Mouse (Mus musculus): Measurements from ENCODE around the gene Tbc1d8. TPM values are rescaled to one million over a fixed set of nuclear protein-coding genes. Genes with fewer than 3 reads are reported as not detected.

The Tbc1d8 gene
- total RNA-seq (2021) = 1 to 10 TPM; 6.3 to 7.8 TPM
- long read RNA-seq, experiment 1, full-length matches to known transcripts = 1 of 3 reads
- long read RNA-seq, experiment 1, partial matches to known transcripts = 0 of 3 reads
- long read RNA-seq, experiment 1, other reads (novel, unspliced or antisense) = 2 of 3 reads
- long read RNA-seq, experiment 2, full-length matches to known transcripts = 2 of 13 reads
- long read RNA-seq, experiment 2, partial matches to known transcripts = 4 of 13 reads
- long read RNA-seq, experiment 2, other reads (novel, unspliced or antisense) = 7 of 13 reads

DNA sequence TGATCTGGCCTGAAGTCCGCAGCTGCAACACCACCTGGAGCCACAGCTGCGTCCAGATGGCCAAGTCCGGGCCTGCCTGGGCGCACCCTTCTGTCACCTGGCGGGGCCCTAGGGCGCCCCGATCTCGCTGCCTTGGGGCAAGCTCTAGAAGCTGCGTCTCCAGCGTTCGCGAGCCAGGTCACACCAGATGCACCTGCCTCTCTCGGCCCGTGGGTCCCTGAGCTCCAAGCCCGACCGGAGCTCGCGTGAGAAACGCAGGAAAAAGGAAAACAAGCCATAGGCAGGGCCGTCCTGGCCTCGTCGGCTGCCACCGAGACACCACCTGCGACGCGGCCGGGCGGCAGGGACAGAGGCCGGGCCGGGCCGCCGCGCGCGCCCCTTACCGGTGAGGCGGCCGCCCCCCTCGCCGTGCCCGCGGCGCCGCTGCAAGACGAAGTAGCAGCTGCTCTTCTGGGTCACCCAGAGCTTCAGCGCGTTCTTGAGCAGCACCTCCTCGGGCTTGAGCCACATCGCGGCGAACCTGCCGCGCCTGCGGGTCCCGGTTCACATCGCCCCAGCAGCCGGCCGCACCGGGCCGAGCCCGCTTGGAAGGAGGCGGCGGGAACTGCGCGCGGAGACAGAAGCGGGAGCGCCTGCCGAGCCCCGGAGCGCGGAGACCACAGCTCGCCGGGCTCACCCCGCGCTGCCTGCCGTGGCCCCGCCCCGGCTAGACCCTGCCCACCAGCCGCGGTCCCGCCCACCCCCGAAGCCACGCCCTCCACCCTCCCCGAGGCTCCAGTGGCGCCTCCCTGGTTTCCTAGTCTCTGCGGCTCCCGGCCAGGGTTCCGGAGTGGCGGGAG, at the start of gene Tbc1d8:
Tbc1d8 (minus strand) TSS at position 699 of the 839 bp plus-strand sequence.
- intact Hi-C loops (cut with DNase I) = no loop called here

DNA sequence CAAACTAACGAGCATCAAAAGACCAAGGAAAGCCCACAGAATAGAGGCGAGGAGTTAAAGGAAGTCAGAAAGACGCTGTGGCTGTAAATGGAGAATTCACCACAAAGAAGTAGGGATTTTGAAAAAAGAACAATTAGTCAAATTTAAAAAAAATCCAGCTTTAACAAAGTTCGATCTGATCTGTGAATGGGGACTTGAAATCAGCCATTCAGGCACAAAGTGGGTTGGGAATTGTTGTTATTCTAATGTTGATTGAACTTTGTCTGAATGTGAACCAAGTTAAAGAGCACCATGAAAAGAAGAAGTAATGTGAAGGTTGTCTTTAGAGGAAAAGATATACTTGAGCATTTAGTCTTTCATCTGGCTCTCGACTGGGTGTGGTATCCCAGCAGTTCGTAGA, 49.8 kb upstream of the Tbc1d8 start:
- no peak for DNase-seq
- intact Hi-C loops (cut with DNase I) = loop anchor here (10.0 kb wide), 1 partner anchor 334 kb away; the partner anchor contains the start of gene Npas2

More for the DNA sequence above, at the start of gene Tbc1d8:
- peak; percentile 81 to 90 for DNase-seq

DNA sequence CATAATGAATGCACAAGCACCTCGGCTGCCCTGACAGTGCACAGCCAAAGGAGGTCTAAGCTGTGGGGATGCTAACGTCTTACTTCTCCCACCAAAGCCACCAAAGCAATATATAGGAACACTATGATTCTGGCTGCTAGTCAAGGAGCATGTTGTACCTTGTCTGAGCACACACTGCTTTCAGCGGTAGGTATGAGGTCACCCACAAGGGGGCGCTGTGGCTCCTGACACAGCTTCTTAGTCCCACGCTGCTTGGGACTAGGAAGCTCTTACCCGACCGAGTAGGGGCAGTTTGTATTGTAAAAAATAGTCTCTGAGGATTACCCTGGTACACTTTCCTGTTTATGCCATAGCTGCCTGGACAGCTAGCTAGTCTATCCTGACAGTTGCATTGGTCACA, 48.9 kb upstream of the Tbc1d8 start:
- intact Hi-C loops (cut with DNase I) = loop anchor here (10.0 kb wide), 1 partner anchor 333 kb away; the partner anchor contains the start of gene Npas2
- DNase-seq = peak; percentile 57 to 65

DNA sequence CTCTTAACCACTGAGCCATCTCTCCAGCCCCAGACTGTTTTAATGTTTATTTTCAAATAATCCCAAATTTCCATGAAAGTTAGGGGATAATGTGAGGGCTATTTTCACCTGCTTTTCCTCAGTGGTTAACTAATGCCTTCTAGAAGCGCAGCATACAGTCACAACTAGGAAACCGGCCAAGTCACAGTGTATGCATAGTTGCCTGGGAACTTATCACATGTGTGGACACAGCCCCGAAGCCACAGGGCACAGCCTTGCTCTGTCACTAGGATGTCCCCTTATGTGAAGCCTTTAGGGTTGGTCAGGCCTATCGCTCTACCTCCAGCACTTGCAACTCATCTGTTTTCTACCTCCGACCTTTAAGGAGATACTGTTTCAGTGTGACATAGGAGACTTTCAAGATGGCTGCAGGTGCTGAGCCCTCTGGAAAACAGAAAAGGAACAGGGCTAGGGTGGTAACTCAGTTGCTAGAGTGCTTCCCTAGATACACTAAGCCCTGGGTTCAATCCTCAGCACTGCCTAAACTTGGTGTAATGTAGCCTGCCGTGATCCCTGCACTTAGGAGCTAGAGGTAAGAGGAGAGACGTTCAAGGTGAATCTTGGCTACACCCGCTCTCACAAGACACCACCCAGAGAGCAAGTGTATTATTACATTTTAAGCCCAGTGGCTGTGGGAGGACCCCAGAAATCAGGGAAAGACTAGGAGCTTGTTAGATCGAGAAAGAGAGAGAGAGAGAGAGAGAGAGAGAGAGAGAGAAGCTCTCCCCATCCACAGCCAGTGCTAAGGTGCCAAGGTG, 48.0 kb upstream of the Tbc1d8 start:
- no peak for DNase-seq
- intact Hi-C loops (cut with DNase I) = loop anchor here (10.0 kb wide), 1 partner anchor 332 kb away; the partner anchor contains the start of gene Npas2

DNA sequence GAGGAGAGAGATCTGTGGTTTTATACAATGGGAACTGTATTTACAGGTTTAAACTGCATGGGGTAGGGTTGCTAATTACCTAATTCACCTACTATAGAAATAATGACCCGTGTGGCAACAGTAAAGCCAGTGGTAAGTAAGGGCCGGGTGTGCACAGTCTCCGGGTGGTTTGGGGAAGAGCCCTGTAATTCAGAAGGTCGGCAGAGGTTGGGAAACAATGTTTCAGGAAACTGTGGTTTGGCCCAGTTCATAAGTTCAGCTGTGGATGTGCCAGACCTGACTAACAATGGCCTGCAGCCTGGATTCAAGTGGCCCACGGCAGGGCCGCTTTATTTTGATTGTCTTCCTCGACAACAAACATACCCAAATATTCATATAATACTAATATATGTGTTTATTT, 47.2 kb upstream of the Tbc1d8 start:
- no peak for DNase-seq
- intact Hi-C loops (cut with DNase I) = loop anchor here (10.0 kb wide), 1 partner anchor 331 kb away; the partner anchor contains the start of gene Npas2

DNA sequence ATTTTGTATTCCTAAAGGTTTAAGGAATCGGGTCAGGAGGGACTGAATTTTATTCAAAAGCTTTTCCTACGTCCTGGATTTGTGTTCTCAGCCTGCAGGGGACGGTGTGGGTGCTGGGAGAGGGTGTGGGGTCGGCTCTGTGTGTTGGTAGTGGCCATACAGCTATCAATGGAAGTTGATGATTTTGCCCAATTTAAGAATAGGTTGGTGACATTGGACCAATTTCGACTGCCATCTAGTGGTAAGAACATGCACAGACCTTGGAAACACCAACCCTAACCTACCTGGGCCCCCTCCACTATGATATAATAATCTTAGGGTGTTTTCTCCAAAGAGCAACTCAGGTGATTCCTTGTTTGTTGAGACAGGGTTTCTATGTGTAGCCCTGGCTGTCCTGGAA, 44.0 kb upstream of the Tbc1d8 start:
- DNase-seq = no peak
- intact Hi-C loops (cut with DNase I) = loop anchor here (2.0 to 10.0 kb wide), 2 partner anchors 130 to 328 kb away; partner anchors contain the start of gene Npas2

DNA sequence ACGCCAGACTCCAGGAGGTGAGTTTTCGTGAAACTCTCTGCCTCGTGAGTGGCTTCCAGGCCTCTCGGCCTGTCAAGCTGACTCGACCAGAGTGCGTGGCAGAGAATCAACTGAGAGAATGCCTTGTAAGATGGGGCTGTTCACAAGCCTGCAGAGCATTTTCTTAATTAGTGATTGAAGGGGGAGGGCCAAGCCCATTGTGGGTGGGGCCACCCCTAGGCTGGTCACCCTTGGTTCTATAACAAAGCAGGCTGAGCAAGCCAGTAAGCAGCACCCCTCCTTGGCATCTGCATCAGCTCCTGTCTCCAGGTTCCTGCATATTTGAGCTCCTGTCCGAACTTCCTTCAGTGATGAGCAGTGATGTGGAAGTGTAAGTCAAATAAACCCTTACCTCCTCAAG, 42.8 kb upstream of the Tbc1d8 start:
- DNase-seq = no peak
- intact Hi-C loops (cut with DNase I) = loop anchor here (10.0 kb wide), 1 partner anchor 327 kb away; the partner anchor contains the start of gene Npas2

DNA sequence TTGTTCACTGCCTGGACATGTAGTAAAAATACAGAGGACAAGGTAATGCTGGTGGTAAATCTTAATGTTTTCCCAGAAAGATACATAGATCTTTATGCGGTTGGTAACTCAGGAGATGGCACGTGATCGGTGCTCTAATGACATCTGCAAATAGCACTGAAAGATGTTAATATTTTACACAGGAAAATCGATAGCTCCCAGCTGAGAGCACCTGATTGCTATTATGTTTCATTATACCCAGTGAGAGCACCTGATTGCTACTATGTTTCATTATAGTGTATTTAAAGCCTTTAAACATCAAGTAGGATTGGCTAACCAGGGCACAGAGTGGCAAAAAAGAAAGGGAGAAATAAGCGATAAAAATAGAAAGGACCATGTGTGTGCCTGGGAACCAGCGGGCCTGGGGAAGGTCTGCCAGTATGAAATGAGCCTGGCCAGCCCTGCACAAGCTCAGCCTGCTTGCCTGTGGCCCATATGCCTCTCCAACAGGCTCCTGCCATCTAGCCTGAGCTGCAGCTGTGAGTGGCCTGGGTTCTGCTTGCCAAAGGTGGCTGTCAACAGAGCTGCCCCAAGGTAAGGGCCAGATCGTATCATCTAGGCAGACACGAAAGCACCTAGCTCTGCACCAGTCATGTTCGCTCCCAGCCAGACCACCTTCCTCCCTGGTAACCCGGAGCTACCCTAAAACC, 36.9 kb upstream of the Tbc1d8 start:
- peak in 1 of 2 experiments; percentile 26 for DNase-seq
- intact Hi-C loops (cut with DNase I) = no loop called here

DNA sequence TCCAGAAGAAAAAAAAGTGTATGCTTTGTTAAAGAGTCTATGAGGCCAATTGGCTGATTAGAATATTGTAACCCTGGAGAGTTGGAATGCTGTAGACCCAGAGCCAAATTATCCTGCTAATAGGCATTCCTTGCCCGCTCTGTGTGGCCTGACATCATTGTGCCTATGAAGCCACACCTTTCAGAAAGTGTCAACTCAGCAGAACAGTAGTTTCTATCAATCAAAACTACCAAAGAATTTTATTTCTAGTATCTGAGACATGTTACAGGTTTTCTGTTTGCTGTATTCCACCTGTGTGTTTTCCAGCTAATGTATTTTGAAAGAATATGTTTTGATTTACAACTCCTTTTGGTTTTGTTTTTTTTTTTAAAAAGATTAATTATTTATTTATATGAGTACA, 33.6 kb upstream of the Tbc1d8 start:
- intact Hi-C loops (cut with DNase I) = no loop called here
- no peak for DNase-seq

DNA sequence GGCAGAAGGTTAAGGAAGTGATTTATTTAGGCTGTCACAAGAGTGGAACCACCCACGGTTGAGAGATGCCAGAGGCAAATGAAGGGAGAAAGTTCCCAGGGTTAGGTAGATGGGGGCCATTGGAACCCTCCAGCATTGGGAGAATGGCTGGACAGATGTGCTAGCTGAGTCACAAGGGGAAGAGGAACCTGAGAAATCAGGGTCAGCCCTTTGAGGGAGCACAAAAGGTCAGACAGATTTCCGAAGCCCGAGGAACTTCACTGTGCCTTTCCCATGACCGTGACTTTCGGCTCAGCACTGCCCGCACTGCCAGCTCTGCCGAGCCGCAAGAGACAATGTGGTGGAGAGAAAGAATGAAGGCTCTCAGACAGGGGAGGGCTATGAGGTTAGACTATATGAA, 33.2 kb upstream of the Tbc1d8 start:
- no peak for DNase-seq
- intact Hi-C loops (cut with DNase I) = no loop called here

DNA sequence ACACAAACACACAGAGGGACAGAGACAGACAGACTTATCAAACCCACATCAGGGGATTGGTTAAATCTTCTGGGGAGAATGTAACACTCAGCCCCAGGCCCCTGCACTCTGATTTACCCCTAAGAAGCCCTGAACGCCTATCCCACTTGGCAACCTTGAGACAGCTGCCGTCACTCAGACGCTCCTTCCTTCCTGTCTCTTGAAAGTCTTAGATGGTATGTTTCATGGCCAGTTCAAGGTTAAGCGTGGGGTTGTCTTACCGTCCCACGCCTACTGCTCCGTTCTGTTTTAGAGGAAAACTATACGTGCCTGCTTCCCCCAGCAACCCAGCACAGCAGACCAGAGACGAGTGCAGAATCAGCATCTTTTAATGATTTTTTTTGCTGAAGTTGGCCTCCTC, 27.0 kb upstream of the Tbc1d8 start:
- intact Hi-C loops (cut with DNase I) = loop anchor here (5.0 kb wide), 1 partner anchor 68 kb away; no protein-coding TSS in a partner anchor
- no peak for DNase-seq

DNA sequence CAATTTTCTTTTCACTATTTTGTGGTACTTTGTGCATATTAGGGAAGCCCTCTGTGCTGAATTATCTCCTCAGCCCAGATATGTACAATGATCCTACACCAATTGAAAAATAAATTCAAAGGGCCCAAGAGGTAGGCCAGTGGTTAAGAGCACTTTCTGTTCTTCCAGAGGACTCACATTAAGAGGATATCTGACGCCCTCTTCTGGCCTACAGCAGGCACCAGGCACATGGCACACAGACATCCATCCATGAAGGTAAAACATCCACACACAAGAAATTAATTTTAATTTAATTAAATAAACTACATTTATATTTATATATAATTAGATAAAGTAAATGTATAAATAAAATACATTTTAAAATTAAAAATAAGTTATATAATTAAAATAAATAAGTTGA, 25.7 kb upstream of the Tbc1d8 start:
- DNase-seq = no peak
- intact Hi-C loops (cut with DNase I) = no loop called here

DNA sequence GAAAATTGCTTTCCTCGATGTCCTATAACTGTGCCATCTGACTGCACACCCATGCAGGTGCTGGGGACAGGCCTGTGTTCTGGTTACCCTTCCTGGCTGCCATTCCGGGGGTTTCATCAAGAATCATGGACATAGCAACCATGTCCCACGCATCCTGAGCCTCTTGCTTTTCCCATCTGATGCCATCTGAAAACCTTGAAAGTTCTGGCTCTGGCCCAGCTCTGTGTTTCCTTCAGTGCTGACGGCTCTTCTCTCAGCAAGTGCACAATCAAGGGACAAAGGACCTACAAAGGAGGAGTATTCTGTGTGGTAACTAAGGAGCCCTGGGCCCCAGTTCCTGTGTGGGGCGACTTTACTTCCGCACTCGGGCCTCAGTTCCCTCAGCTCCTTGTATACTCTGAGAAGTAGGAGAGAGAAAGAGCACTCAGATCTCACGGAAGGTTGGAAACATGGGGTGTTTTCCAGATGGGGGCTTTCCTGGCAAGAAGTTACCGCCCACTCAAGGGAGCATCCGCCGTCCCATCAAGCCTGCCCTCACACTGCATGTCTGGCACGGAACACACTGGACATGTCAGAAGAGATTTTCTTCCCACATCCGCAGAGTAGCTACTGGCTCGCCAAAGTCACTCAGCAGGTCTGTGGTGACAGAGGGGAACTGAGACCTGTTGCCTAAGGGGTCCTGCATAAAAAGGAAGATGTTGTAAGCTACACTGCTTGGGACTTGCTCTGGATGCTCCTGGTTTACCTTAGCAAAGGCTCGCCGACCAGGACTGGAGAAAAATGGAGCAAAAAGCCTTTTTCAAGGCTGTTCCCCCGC, 24.5 kb upstream of the Tbc1d8 start:
- intact Hi-C loops (cut with DNase I) = no loop called here
- DNase-seq = no peak

DNA sequence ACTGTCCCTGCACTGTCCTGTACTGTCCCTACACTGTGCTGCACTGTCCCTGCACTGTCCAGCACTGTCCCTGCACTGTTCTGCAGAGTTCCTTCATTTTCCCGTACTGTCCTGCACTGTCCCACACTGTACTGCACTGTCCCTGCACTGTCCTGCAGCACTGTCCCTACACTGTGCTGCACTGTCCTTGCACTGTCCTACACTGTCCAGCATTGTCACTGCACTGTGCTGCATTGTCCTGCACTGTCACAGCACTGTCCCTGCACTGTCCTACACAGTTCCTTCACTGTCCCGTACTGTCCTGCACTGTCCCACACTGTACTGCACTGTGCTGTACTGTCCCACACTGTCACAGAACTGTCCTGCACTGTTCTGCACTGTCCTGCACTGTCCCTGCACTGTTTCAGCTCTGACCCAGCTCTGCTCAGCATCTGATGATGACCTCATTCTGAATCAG, 21.0 kb upstream of the Tbc1d8 start:
- no peak for DNase-seq
- intact Hi-C loops (cut with DNase I) = no loop called here

DNA sequence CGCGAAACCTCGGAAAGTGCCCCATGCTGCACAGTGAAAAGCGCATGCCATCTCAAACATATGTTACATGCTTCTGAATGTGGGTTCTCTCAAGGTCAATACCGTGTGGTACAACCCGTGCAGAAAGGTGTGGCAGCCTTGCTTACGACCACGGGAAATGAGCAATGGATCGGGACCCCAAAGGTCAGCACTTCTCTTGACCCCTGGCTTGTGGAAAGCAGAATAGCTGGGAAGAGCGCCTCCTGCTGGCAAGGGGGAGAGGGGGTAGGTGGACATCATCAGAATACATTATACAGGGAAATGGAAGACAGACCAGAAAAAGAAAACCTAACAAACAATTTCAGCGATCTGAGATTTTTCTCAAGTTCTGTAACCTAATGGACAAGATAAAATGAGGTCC, 19.2 kb upstream of the Tbc1d8 start:
- no peak for DNase-seq
- intact Hi-C loops (cut with DNase I) = no loop called here

DNA sequence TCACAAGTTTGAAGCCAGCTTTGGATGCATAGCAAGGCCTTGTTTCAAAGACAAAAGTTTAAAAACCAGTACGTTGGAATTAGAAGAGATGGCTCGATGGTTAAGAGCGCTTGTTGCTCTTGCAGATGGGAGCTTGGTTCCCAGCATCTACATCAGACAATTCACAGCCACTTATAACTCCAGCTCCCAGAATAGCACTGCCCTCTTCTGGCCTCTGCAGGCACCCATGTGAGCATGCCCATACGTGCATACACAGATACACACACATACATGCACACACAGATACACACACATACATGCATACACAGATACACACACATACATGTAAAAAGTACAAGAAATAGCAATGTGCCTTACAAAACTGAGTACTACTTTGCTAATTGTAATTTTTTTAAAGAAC, 18.4 kb upstream of the Tbc1d8 start:
- no peak for DNase-seq
- intact Hi-C loops (cut with DNase I) = no loop called here

DNA sequence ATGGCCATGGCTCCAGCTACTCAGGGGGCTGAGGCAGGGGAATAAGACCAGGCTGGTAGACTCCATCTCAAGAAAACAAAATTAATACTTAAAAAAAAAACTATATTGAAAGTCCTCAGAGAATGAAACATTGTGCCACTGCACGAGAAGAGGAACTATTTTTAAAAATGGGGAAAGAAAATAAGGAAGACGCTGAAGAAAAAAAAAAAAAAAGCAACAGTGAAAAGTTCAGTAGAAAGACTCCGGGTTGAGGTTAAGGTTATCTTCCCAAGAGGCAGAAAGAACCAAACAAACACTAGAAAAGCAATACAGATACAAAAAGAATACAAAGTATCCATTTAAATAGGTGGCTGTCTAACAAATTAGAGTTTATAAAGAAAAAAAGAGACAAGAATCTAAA, 15.1 kb upstream of the Tbc1d8 start:
- intact Hi-C loops (cut with DNase I) = no loop called here
- no peak for DNase-seq

DNA sequence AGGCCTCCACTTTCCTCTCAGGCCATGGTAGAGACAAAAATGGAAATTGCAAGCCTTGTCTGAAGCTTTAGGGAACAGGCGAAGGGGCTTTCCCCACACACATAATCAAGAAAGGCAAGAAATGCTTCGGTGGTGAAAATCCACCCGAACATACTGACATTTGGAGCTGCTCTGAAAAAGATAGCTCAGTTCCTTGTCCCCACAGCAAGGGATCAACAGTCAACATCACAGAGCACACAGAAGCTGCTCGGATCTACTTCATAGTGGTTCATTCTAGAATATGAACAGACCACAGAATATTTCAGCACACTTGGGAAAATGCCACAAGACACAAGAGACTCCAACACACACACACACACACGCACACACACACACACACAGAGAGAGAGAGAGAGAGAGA, 14.6 kb upstream of the Tbc1d8 start:
- DNase-seq = no peak
- intact Hi-C loops (cut with DNase I) = no loop called here

DNA sequence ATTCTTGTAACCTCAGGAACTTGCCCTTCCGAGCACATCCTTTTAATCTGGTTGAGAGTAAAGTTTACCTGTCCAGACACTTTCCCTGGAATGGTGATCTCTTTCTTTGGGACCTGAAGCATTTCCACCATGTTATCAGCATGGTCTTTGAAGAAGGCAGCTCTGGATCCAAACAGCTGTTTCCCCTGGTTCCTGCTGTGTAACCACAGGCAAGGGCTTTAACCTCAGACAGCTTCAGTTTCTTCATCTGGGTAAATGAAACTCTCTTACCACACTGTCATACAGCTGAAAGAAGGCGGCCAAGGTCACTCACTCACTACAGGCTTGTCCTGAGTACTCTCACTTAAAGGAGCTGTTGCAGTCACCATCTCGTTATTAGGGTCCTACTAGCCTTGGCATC, 8.8 kb upstream of the Tbc1d8 start:
- no peak for DNase-seq
- intact Hi-C loops (cut with DNase I) = no loop called here
